Mouse (Mus musculus) heart, embryonic 14.5 days (tissue): ENCODE data around the gene Aldh3b2. TPM values are rescaled to one million over a fixed set of nuclear protein-coding genes. Genes with fewer than 3 reads are reported as not detected.

Experiments
- polyA plus RNA-seq: library from polyadenylated mRNA; unstranded; fragments of >200 nt; fragmentation: Nextera tagmentation; extraction: Ambion mirVana; gene quantifications from 2 replicates; pipeline ENCODE4 v1.2.1, GENCODE M21; 2014

The Aldh3b2 gene
- polyA plus RNA-seq, 1 experiment from 2014 or later, result 0.18 TPM

Other genes starting within 250 kb of the Aldh3b2 start
- 25.6 and 27.3 TPM in 2 replicates for gene Kmt5b, start 204.9 kb upstream of the Aldh3b2 start, polyA plus RNA-seq
- gene Chka, start 120.6 kb upstream of the Aldh3b2 start, polyA plus RNA-seq, result 25.5 and 27.2 TPM in 2 replicates
- gene Tcirg1, start 65.2 kb upstream of the Aldh3b2 start, polyA plus RNA-seq, result 16.1 and 17.1 TPM in 2 replicates
- gene Ndufs8, start 59.6 kb upstream of the Aldh3b2 start, polyA plus RNA-seq, result 479 and 507 TPM in 2 replicates
- 2.3 and 2.9 TPM in 2 replicates for gene Aldh3b1, start 42.5 kb upstream of the Aldh3b2 start, polyA plus RNA-seq
- 11.2 and 14.5 TPM in 2 replicates for gene Unc93b1, start 37.1 kb upstream of the Aldh3b2 start, polyA plus RNA-seq
- not detected in 2 replicates for gene Aldh3b3, start 13.7 kb upstream of the Aldh3b2 start, polyA plus RNA-seq
- gene Acy3, start 14.2 kb downstream of the Aldh3b2 start, polyA plus RNA-seq, result 13.1 and 14.5 TPM in 2 replicates
- not detected in 2 replicates for gene Tbx10, start 20.4 kb downstream of the Aldh3b2 start, polyA plus RNA-seq
- gene Nudt8, start 28.3 kb downstream of the Aldh3b2 start, polyA plus RNA-seq, result 73.2 and 74.1 TPM in 2 replicates
- 4.3 and 4.6 TPM in 2 replicates for gene Gm49405, start 28.3 kb downstream of the Aldh3b2 start, polyA plus RNA-seq
- gene Doc2g, start 31.0 kb downstream of the Aldh3b2 start, polyA plus RNA-seq, result 85.2 and 90.7 TPM in 2 replicates
- 552 and 561 TPM in 2 replicates for gene Ndufv1, start 40.5 kb downstream of the Aldh3b2 start, polyA plus RNA-seq
- 399 and 401 TPM in 2 replicates for gene Gstp1, start 65.7 kb downstream of the Aldh3b2 start, polyA plus RNA-seq
- 8.0 and 10.3 TPM in 2 replicates for gene Gstp2, start 73.7 kb downstream of the Aldh3b2 start, polyA plus RNA-seq
- not detected in 2 replicates for gene Gstp3, start 87.2 kb downstream of the Aldh3b2 start, polyA plus RNA-seq
- gene Cabp2, start 109.2 kb downstream of the Aldh3b2 start, polyA plus RNA-seq, result not detected in 2 replicates
- 62.5 and 63.8 TPM in 2 replicates for gene Cdk2ap2, start 124.9 kb downstream of the Aldh3b2 start, polyA plus RNA-seq
- gene Pitpnm1, start 127.7 kb downstream of the Aldh3b2 start, polyA plus RNA-seq, result 17.3 TPM in 2 replicates
- 87.3 and 100 TPM in 2 replicates for gene Aip, start 153.5 kb downstream of the Aldh3b2 start, polyA plus RNA-seq
- not detected in 2 replicates for gene Gpr152, start 167.5 kb downstream of the Aldh3b2 start, polyA plus RNA-seq
- gene Cabp4, start 171.7 kb downstream of the Aldh3b2 start, polyA plus RNA-seq, result not detected in 2 replicates
- 117 and 122 TPM in 2 replicates for gene Coro1b, start 176.3 kb downstream of the Aldh3b2 start, polyA plus RNA-seq
- 0.54 and 0.82 TPM in 2 replicates for gene Ptprcap, start 181.3 kb downstream of the Aldh3b2 start, polyA plus RNA-seq
- 31.4 and 34.4 TPM in 2 replicates for gene Rps6kb2, start 191.0 kb downstream of the Aldh3b2 start, polyA plus RNA-seq
- 6.5 and 8.7 TPM in 2 replicates for gene Carns1, start 203.2 kb downstream of the Aldh3b2 start, polyA plus RNA-seq
- gene Tbc1d10c, start 219.0 kb downstream of the Aldh3b2 start, polyA plus RNA-seq, result 2.2 and 2.6 TPM in 2 replicates
- 708 and 757 TPM in 2 replicates for gene Ppp1ca, start 219.7 kb downstream of the Aldh3b2 start, polyA plus RNA-seq
- gene Rad9a, start 229.3 kb downstream of the Aldh3b2 start, polyA plus RNA-seq, result 17.4 and 18.5 TPM in 2 replicates
- gene Clcf1, start 241.9 kb downstream of the Aldh3b2 start, polyA plus RNA-seq, result 0.78 and 1.2 TPM in 2 replicates
- gene AC109138.7, start 242.0 kb downstream of the Aldh3b2 start, polyA plus RNA-seq, result not detected in 2 replicates